Mouse (Mus musculus) telencephalon, adult 2 months (tissue): ENCODE data around the gene Fam81a.

Experiments used
- DNase-seq: peaks from one replicate; pipeline ENCODE4 v3.0.0-alpha.2; 2011; ENCODE audit warnings: low read depth, low spot score

Fam81a gene

GRCm38 (mm10) chr9:70142460-70142859 lies at the start of gene Fam81a:
Gene Fam81a (minus strand): TSS chr9:70142560.
- DNase-seq = no peak

- no peak for DNase-seq
Observed at GRCm38 (mm10) chr9:70182639-70183038, 40.3 kb upstream of the Fam81a start.

GRCm38 (mm10) chr9:70181719-70182118 lies 39.4 kb upstream of the Fam81a start:
- no peak for DNase-seq

- no peak for DNase-seq
Observed at GRCm38 (mm10) chr9:70176291-70176690, 33.9 kb upstream of the Fam81a start.

GRCm38 (mm10) chr9:70174896-70175295 lies 32.5 kb upstream of the Fam81a start:
- DNase-seq = no peak

- no peak for DNase-seq
Observed at GRCm38 (mm10) chr9:70174291-70174848, 32.0 kb upstream of the Fam81a start.

GRCm38 (mm10) chr9:70168973-70169372 lies 26.6 kb upstream of the Fam81a start:
- DNase-seq = no peak

- no peak for DNase-seq
Observed at GRCm38 (mm10) chr9:70160071-70160470, 17.7 kb upstream of the Fam81a start.

- DNase-seq = no peak
Observed at GRCm38 (mm10) chr9:70147618-70148017, 5.3 kb upstream of the Fam81a start.

GRCm38 (mm10) chr9:70145426-70145825 lies 3.1 kb upstream of the Fam81a start:
- DNase-seq = no peak

GRCm38 (mm10) chr9:70143326-70143725 lies 966 bp upstream of the Fam81a start:
- DNase-seq = no peak

GRCm38 (mm10) chr9:70141885-70142326 lies 454 bp downstream of the Fam81a start:
- no peak for DNase-seq

- peak; percentile 82 for DNase-seq
Observed at GRCm38 (mm10) chr9:70140871-70141796, 1.2 kb downstream of the Fam81a start.

GRCm38 (mm10) chr9:70140340-70140739 lies 2.0 kb downstream of the Fam81a start:
- DNase-seq = no peak

- DNase-seq = no peak
Observed at GRCm38 (mm10) chr9:70139331-70139885, 3.0 kb downstream of the Fam81a start.

- DNase-seq = no peak
Observed at GRCm38 (mm10) chr9:70138511-70138910, 3.8 kb downstream of the Fam81a start.

- DNase-seq = no peak
Observed at GRCm38 (mm10) chr9:70137991-70138390, 4.4 kb downstream of the Fam81a start.

GRCm38 (mm10) chr9:70135186-70135585 lies 7.2 kb downstream of the Fam81a start:
- DNase-seq = no peak

- no peak for DNase-seq
Observed at GRCm38 (mm10) chr9:70134716-70135115, 7.6 kb downstream of the Fam81a start.

GRCm38 (mm10) chr9:70134215-70134614 lies 8.1 kb downstream of the Fam81a start:
- peak; percentile 62 for DNase-seq

GRCm38 (mm10) chr9:70130786-70131185 lies 11.6 kb downstream of the Fam81a start:
- DNase-seq = no peak

- DNase-seq = peak; percentile 62
Observed at GRCm38 (mm10) chr9:70111869-70112286, 30.5 kb downstream of the Fam81a start.

GRCm38 (mm10) chr9:70110871-70111270 lies 31.5 kb downstream of the Fam81a start:
- DNase-seq = no peak
